Mouse (Mus musculus) embryonic facial prominence, embryonic 14.5 days (tissue): ENCODE measurements around the gene Pard3b. TPM values are rescaled to one million over a fixed set of nuclear protein-coding genes. Genes with fewer than 3 reads are reported as not detected.

Experiments used
- ATAC-seq: fragments of 200-750 bp; cut with Nextera tagmentation; 2 replicates; pipeline ENCODE4 v1.8.0; 2017; ENCODE audit warnings: low read depth, moderate number of reproducible peaks, moderate TSS enrichment
- DNase-seq: peaks from one replicate; pipeline ENCODE4 v3.0.0-alpha.2; 2015; ENCODE audit warnings: low spot score
- H3K27ac ChIP-seq: fragments of 300-500 bp; sonication (generic); replicated peaks from 2 replicates; pipeline ENCODE4 v1.5.1; 2014; ENCODE audit warnings: low read depth, mild to moderate bottlenecking, low read length, moderate library complexity
- H3K27me3 ChIP-seq: fragments of 300-500 bp; sonication (generic); replicated peaks from 2 replicates; pipeline ENCODE4 v1.6.1; 2014; ENCODE audit warnings: low read length; ENCODE audit not compliant: control insufficient read depth, insufficient read depth
- H3K36me3 ChIP-seq: fragments of 300-500 bp; sonication (generic); 2 replicates; pipeline ENCODE4 v1.6.1; 2014; ENCODE audit warnings: low read length, mixed read lengths; ENCODE audit not compliant: control insufficient read depth, insufficient read depth
- H3K4me1 ChIP-seq: fragments of 300-500 bp; sonication (generic); 2 replicates; pipeline ENCODE4 v1.6.1; 2014; ENCODE audit warnings: antibody characterized with exemption, low read length; ENCODE audit not compliant: control insufficient read depth, insufficient read depth
- H3K4me2 ChIP-seq: fragments of 300-500 bp; sonication (generic); 2 replicates; pipeline ENCODE4 v1.6.1; 2014; ENCODE audit warnings: low read depth, mild to moderate bottlenecking, low read length, moderate library complexity, mixed read lengths
- H3K4me3 ChIP-seq: fragments of 300-500 bp; sonication (generic); 2 replicates; pipeline ENCODE4 v1.5.1; 2014; ENCODE audit warnings: low read depth, mild to moderate bottlenecking, low read length
- H3K9ac ChIP-seq: fragments of 300-500 bp; sonication (generic); 2 replicates; pipeline ENCODE4 v1.6.1; 2014; ENCODE audit warnings: low read depth, mild to moderate bottlenecking, low read length, moderate library complexity, mixed read lengths
- H3K9me3 ChIP-seq: fragments of 300-500 bp; sonication (generic); 2 replicates; pipeline ENCODE4 v1.6.1; 2016; ENCODE audit warnings: low read length; ENCODE audit not compliant: control insufficient read depth
- WGBS: fragments of 180-500 bp; shearing (Covaris S2); extraction: QIAGEN DNeasy Blood & Tissue Kit; methylation state at CpG from one replicate; pipeline ENCODE4 v1.1.7; 2014; 5-methylcytosine and 5-hydroxymethylcytosine counted together
- polyA plus RNA-seq: library from polyadenylated mRNA; unstranded; fragments of >200 nt; fragmentation: Nextera tagmentation; extraction: Ambion mirVana; gene quantifications from 2 replicates; pipeline ENCODE4 v1.2.1, GENCODE M21; 2014

Gene Pard3b
- polyA plus RNA-seq, 1 experiment from 2014 or later, result 17.6 TPM

GRCm38 (mm10) chr1:62648116-62648515 lies 1009.5 kb downstream of the Pard3b start:
- ATAC-seq (no peak), DNase-seq (no peak)
- H3K4me2 ChIP-seq, result no peak overlapping the region

GRCm38 (mm10) chr1:62648591-62648990 lies 1010.0 kb downstream of the Pard3b start:
- no peak for DNase-seq
- Histone ChIP-seq H3K4me1 (peaks cover 6% of the 10 kb centered on the region), H3K9ac (no peak overlapping the region), H3K36me3 (no peaks in the 10 kb centered on the region), H3K27ac (no peak overlapping the region), H3K4me3 (no peak overlapping the region), H3K27me3 (no peaks in the 10 kb centered on the region), H3K9me3 (no peaks in the 10 kb centered on the region), H3K4me2 (no peak overlapping the region)
- no peak for ATAC-seq
- 28% methylated on average over 5 of the region's 5 CpGs for WGBS

More at GRCm38 (mm10) chr1:62648116-62648515, 1009.5 kb downstream of the Pard3b start:
- WGBS, result 37% methylated on average over 6 of the region's 6 CpGs
- H3K9me3 ChIP-seq, result no peaks in the 10 kb centered on the region
- no peak overlapping the region for H3K27ac ChIP-seq
- H3K4me3 ChIP-seq, result no peak overlapping the region
- no peaks in the 10 kb centered on the region for H3K27me3 ChIP-seq
- no peaks in the 10 kb centered on the region for H3K36me3 ChIP-seq
- no peak overlapping the region for H3K9ac ChIP-seq
- H3K4me1 ChIP-seq, result peaks cover 6% of the 10 kb centered on the region

GRCm38 (mm10) chr1:62650491-62650890 lies 1011.9 kb downstream of the Pard3b start:
- Histone ChIP-seq H3K4me1 (peaks cover 6% of the 10 kb centered on the region), H3K4me3 (no peak overlapping the region), H3K27me3 (no peaks in the 10 kb centered on the region), H3K4me2 (no peak overlapping the region), H3K27ac (no peak overlapping the region), H3K9ac (no peak overlapping the region), H3K9me3 (no peaks in the 10 kb centered on the region), H3K36me3 (no peaks in the 10 kb centered on the region)
- ATAC-seq (no peak), DNase-seq (no peak)
- WGBS, result 88% methylated on average over 5 of the region's 5 CpGs

GRCm38 (mm10) chr1:62654436-62654835 lies 1015.8 kb downstream of the Pard3b start:
- no peak overlapping the region for H3K4me3 ChIP-seq
- no peaks in the 10 kb centered on the region for H3K9me3 ChIP-seq
- no peak overlapping the region for H3K4me2 ChIP-seq
- 73% methylated on average over 6 of the region's 6 CpGs for WGBS
- H3K27me3 ChIP-seq, result no peaks in the 10 kb centered on the region
- no peak overlapping the region for H3K27ac ChIP-seq
- DNase-seq (no peak), ATAC-seq (no peak)
- no peak overlapping the region for H3K9ac ChIP-seq
- H3K4me1 ChIP-seq, result no peaks in the 10 kb centered on the region
- H3K36me3 ChIP-seq, result no peaks in the 10 kb centered on the region

GRCm38 (mm10) chr1:62664960-62665645 lies 1026.5 kb downstream of the Pard3b start:
- Histone ChIP-seq H3K9me3 (peaks cover 7% of the 10 kb centered on the region; the same call in 1 of the 2 replicates), H3K4me1 (0 out of 2 replicates have a peak, but pooled peaks cover 7% of the 10 kb centered on the region), H3K4me2 (no peak overlapping the region), H3K27me3 (no peaks in the 10 kb centered on the region), H3K4me3 (no peak overlapping the region), H3K36me3 (no peaks in the 10 kb centered on the region), H3K9ac (no peak overlapping the region), H3K27ac (no peak overlapping the region)
- ATAC-seq (no peak), DNase-seq (peak; percentile 63)
- WGBS, result 49% methylated on average over 8 of the region's 8 CpGs

DNA sequence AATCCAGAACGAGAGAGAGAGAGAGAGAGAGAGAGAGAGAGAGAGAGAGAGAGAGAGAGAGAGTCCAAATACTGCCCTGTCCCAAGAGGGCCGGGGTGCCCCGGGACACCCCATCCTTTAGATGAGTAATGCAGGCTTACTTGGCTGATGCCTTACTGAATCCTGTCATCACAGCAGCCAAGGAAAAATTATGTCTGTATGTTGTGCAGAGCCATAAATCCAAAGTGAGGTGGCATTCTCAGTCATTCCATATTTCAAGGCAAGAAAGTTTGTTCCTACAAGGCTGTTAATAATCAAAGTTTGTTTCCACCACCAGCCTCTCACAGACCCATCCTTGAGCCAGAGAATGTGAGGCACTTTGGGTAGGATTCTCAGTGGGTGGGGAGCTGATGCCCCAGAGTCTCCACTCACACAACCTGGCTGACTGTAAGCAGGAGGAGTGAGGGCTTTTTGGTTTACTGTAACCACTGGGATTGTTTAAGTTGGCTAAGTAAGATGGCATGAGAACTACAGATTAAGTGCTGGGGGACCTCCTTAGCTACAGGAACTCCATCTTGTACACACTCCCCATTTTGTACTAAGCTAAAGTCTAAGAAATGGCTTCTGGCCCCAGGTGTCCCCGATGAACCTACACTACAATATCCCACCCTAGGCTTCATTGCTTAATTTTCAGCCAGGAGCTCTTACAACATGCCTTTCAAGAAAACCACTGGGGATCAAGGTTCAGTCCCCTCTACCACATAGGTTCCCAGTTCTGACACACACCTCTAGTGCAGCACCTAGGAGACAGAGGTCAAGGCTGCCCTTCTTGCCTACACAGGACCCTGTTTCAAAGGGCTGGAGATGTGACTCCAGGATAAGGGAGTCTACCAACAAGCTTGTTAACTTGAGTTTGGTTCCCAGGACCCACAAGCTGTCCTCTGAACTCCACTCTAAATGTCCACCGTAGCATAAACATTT lies 1027.4 kb downstream of the Pard3b start:
- Histone ChIP-seq H3K36me3 (no peaks in the 10 kb centered on the region), H3K4me3 (no peak overlapping the region), H3K27me3 (no peaks in the 10 kb centered on the region), H3K9ac (no peak overlapping the region; the same call in 1 of the 2 replicates), H3K4me1 (0 out of 2 replicates have a peak, but pooled peaks cover 7% of the 10 kb centered on the region), H3K9me3 (peaks cover 7% of the 10 kb centered on the region; the same call in 1 of the 2 replicates), H3K4me2 (no peak overlapping the region), H3K27ac (no peak overlapping the region)
- WGBS, result 84% methylated on average over 5 of the region's 5 CpGs
- no peak for ATAC-seq
- no peak for DNase-seq

- H3K4me2 ChIP-seq, result no peak overlapping the region
- H3K36me3 ChIP-seq, result no peaks in the 10 kb centered on the region
- H3K4me1 ChIP-seq, result 0 out of 2 replicates have a peak, but pooled peaks cover 7% of the 10 kb centered on the region
- ATAC-seq (no peak), DNase-seq (no peak)
- no peak overlapping the region for H3K27ac ChIP-seq
- WGBS, result 74% methylated on average over 5 of the region's 5 CpGs
- no peak overlapping the region for H3K9ac ChIP-seq
- H3K9me3 ChIP-seq, result peaks cover 7% of the 10 kb centered on the region; the same call in 1 of the 2 replicates
- no peaks in the 10 kb centered on the region for H3K27me3 ChIP-seq
- H3K4me3 ChIP-seq, result no peak overlapping the region
Measured at GRCm38 (mm10) chr1:62666780-62667179, 1028.2 kb downstream of the Pard3b start.

GRCm38 (mm10) chr1:62678611-62679344 lies 1040.2 kb downstream of the Pard3b start:
- peak; percentile 35 for DNase-seq
- ATAC-seq, result no peak
- Histone ChIP-seq H3K27me3 (no peaks in the 10 kb centered on the region), H3K4me3 (no peak overlapping the region), H3K27ac (no peak overlapping the region), H3K9ac (no peak overlapping the region), H3K36me3 (no peaks in the 10 kb centered on the region), H3K4me1 (peaks cover 7% of the 10 kb centered on the region; the same call in 1 of the 2 replicates), H3K4me2 (no peak overlapping the region), H3K9me3 (peaks cover 4% of the 10 kb centered on the region; the same call in 1 of the 2 replicates)
- 19% methylated on average over 4 of the region's 4 CpGs for WGBS
